Mouse (Mus musculus): ENCODE measurements around the gene Banp. TPM values are rescaled to one million over a fixed set of nuclear protein-coding genes. Genes with fewer than 3 reads are reported as not detected.

Banp gene
- polyA plus RNA-seq, 3 experiments from 2014 or later, result 35.0 to 37.5 (median 36.2) TPM

DNA sequence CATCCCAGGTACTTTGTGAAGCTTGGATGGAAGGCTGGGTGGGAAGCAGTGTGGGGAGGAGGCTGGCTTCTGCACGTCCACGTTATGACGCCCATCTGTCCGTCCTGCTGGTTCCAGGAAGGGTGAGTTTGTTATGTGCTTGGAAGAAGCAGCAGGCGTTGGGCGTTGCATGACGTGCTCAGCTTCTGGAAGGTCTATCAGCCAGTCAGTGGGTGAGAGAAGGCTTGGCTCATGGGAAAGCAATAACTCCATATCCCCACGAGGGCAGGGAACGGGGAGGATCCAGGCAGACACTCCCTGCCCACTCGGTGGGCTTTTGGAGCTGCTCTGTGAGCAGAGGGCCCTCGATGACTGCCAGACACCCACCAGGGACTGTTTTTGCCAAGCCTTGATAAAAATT is 119.7 kb downstream of the Banp start:
- no peak for ATAC-seq

DNA sequence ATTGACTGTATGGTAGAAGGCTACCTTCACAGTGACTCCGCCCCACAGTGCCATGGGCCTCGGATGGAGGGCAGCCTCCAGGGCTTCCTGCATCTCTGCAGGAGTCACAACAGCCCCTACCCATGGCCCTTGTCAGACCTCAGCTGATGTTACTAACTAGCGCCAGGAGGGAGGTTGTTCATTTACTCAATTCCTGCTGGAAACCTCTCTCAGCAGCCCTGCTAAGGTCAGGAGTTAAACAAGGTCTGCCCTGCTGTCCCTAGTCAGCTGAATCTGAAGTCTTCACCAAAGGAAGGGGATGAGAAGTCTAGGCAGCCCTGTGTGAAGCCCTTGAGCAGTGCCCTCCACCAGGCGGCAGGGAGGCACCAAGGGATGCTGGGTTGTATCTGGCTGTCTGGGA is 121.6 kb downstream of the Banp start:
- ATAC-seq, result no peak

DNA sequence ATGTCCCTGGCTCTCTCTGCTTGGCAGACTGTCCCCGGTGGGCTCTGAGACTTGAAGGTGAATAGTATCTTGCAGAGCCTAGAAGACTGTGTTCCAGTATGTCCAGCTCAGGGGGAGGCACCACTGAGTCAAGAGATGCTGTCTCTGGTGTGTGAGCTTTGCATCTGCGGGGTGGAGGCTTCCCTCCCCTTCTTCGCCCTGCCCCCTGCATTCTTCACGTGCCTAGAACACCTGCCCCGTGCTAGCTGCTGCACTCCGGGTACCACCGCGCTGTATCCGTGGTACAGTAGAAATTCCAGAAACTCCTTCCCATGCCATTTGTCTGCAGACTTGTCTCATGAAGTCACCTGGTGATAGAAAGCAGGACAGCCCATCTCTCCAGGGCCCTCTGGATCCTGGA is 124.4 kb downstream of the Banp start:
- no peak for ATAC-seq

DNA sequence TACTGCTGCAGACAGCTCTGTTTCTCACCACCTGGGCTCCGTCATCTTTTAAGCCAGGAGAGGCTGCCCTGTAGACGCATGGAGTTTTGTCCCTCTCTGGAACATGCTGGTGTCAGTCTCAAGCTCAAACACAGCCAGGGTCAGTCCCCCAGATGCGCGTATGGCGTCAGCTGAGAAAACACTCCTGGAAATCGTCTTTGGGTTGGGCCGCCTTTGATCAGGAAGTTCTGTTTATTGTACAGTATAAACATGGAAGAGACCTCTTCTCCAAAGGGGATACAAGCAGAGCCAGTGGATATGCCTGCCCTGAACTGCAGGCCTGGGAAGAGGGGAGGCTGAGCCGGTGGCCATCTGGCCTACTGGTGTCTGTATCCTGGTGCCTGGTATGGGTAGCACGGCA is 124.9 kb downstream of the Banp start:
- ATAC-seq, result no peak

DNA sequence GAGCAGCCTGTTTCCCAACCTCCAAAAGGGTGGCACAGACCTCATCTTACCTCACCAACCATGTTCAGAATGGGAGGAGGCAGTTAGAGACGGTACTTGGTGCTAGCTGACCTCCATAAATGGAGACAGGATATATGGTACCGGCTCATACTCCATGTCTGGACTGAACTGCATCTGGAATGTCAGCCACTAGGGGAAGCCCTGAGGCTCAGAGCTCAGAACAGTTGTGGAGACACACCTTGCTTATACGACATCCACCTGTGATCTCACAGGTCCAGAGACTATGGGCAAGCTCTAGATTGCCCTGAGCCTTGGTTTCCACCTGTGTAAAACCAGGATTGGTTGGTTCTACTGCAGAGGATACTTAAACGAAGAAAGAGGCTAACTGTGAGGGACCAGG is 125.4 kb downstream of the Banp start:
- no peak for ATAC-seq

DNA sequence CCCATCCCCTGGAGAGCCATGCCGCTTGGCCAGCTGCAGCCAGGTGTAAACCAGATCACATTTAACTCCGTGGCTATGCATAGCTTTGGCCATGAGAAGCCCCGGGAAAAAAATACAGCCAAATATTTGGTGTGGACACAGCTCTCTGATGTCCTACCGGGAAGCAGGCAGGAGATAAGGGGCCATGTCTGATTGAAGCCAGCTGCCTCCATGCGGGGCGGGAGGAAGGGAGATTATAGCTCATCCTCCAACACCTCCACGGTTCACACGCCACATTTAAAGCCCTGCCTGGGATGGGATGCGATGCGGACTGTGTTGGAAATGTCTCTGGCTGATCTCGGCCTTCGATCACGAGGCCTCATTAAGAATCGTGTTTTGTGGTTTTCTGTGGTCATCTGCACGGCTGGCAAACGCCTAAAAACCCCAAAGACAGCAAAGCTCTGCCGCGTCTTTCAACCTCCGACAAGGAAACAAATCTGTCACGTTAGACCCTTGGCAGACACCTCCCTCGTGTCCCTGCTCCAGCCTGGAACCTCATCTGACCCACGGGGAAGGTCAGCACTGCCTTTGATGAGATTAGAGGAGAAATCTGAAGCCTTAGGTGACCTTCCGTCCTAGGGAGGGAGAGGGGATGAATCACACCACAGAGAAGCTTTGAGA is 126.8 kb downstream of the Banp start:
- ATAC-seq, result no peak

DNA sequence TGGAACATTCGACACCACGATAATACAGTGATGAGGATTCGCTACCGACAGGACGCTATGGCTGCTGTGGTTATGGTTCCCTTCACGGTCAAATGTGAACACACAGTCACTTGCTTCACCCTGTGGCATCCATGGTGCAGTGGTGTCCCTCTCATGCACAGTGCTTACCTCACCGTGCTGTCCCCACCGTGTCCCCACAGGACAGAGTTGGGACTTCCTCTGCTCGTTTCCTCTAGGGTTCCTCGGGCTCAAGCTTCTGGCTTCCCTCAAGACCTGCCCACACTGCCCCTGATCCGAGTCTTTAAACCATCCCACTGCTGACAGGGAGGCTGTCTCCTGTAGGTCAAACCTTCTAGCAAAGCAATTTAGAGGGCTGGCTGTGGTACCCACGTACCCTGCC is 128.8 kb downstream of the Banp start:
- no peak for ATAC-seq

Other genes with a start within 250 kb of the Banp start
- gene Jph3, start 220.1 kb upstream of the Banp start, polyA plus RNA-seq (2017; shearing (Covaris generic)), result not detected
- 10 to 100 TPM; 22.0 to 30.4 (median 28.2) TPM for gene Klhdc4, start 120.2 kb upstream of the Banp start, polyA plus RNA-seq (2017; shearing (Covaris generic))
- 1 to 10 TPM; 2.5 to 4.4 (median 2.6) TPM for gene Slc7a5, start 42.1 kb upstream of the Banp start, polyA plus RNA-seq (2017; shearing (Covaris generic))
- not detected for gene Car5a, start 4.8 kb upstream of the Banp start, polyA plus RNA-seq (2017; shearing (Covaris generic))